Mouse (Mus musculus) liver, adult 2 months (tissue): Measurements from ENCODE around the gene Dmd. TPM values are rescaled to one million over a fixed set of nuclear protein-coding genes. Genes with fewer than 3 reads are reported as not detected.

Experiments
- DNase-seq: peaks from one replicate; pipeline ENCODE4 v3.0.0-alpha.2; 2011; ENCODE audit warnings: low read depth, low spot score; ENCODE audit errors: extremely low read depth
- H3K27ac ChIP-seq: fragments of 200-500 bp; replicated peaks from 2 replicates; pipeline ENCODE4 v1.5.1; 2012; ENCODE audit warnings: low read depth, mild to moderate bottlenecking, control low read depth, inconsistent platforms, low read length; ENCODE audit not compliant: insufficient read depth
- H3K27me3 ChIP-seq: fragments of 200-500 bp; 2 replicates; pipeline ENCODE4 v1.6.1; 2012; ENCODE audit warnings: mild to moderate bottlenecking, moderate library complexity, low read length, inconsistent platforms; ENCODE audit not compliant: control insufficient read depth, insufficient read depth
- H3K36me3 ChIP-seq: fragments of 200-500 bp; 2 replicates; pipeline ENCODE4 v1.6.1; 2012; ENCODE audit warnings: low read length, inconsistent platforms; ENCODE audit not compliant: control insufficient read depth, insufficient read depth
- H3K4me1 ChIP-seq: fragments of 200-500 bp; 2 replicates; pipeline ENCODE4 v1.6.1; 2011; ENCODE audit warnings: low read length; ENCODE audit not compliant: control insufficient read depth, insufficient read depth
- H3K4me3 ChIP-seq: fragments of 200-500 bp; 2 replicates; pipeline ENCODE4 v1.5.1; 2011; ENCODE audit warnings: low read depth, mild to moderate bottlenecking, control low read depth, low read length, moderate library complexity; ENCODE audit not compliant: insufficient read depth
- H3K79me2 ChIP-seq: fragments of 200-500 bp; 2 replicates; pipeline ENCODE4 v1.6.1; 2012; ENCODE audit warnings: inconsistent platforms, mild to moderate bottlenecking, low read length, moderate library complexity; ENCODE audit not compliant: control insufficient read depth, insufficient read depth
- H3K9ac ChIP-seq: fragments of 200-500 bp; 2 replicates; pipeline ENCODE4 v1.6.1; 2012; ENCODE audit warnings: low read depth, mild to moderate bottlenecking, control low read depth, inconsistent platforms, low read length
- CTCF ChIP-seq: fragments of 200-500 bp; IDR thresholded peaks from 2 replicates; pipeline ENCODE4 v1.5.1; 2011; ENCODE audit warnings: low read depth, low read length, control low read depth
- POLR2A ChIP-seq: fragments of 200-500 bp; IDR thresholded peaks from 2 replicates; pipeline ENCODE4 v1.6.1; 2011; ENCODE audit warnings: low read length, control low read depth; ENCODE audit not compliant: insufficient read depth; ENCODE audit errors: extremely low read depth
- WGBS: fragments of 180-500 bp; shearing (Covaris S2); methylation state at CpG from one replicate; pipeline ENCODE4 v1.1.7; 2018; 5-methylcytosine and 5-hydroxymethylcytosine counted together
- polyA plus RNA-seq: library from polyadenylated mRNA; depleted of rRNA; stranded (reverse); fragments of >200 nt; gene quantifications from 2 replicates; pipeline ENCODE4 v1.2.3, GENCODE M21; 2012
- total RNA-seq: library from RNA; depleted of rRNA; stranded (reverse); fragments of >200 nt; gene quantifications from 2 replicates; pipeline ENCODE4 v1.2.3, GENCODE M21; 2014

Dmd gene
- total and polyA plus RNA-seq, 2 experiments = 7.0 to 39.8 TPM

GRCm38 (mm10) chrX:84165872-84166271, 1217.2 kb downstream of the Dmd start:
- Histone ChIP-seq H3K27ac (no peak overlapping the region), H3K79me2 (no peaks in the 10 kb centered on the region), H3K4me3 (no peak overlapping the region), H3K4me1 (no peaks in the 10 kb centered on the region), H3K27me3 (no peaks in the 10 kb centered on the region), H3K36me3 (no peaks in the 10 kb centered on the region), H3K9ac (no peak overlapping the region)
- TF ChIP-seq POLR2A (no peak), CTCF (no peak)
- 62% methylated on average over 2 of the region's 2 CpGs for WGBS
- DNase-seq = no peak

DNA sequence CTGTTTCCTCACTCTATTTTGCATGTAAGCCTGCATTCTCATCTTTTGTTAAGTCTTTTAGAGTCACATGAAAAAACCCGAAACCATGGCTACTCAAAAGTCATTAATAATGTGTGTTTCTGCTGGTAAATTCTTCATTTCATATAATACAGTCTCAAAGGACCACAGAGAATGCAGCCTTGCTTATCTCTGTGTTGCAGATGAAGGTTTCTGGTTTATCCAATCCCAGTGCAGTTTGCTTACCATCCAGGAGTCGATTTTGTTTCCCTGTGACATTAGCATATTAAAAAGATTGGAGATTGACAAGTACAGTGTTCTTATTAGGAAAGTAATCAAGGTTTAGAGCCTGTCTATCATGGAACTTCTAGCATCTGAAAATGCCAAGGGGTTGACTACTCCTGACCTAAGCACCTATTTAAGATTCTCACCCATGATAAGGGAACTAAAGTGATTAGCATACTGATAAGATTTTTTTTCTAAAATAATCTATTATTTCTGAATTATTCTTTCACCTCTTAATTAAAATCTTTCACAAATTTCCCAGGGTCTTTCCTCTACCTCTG, 1292.7 kb downstream of the Dmd start:
- H3K9ac ChIP-seq = no peak overlapping the region
- H3K4me1 ChIP-seq = no peaks in the 10 kb centered on the region
- H3K79me2 ChIP-seq = no peaks in the 10 kb centered on the region
- no peak for TF ChIP-seq POLR2A
- no peak for TF ChIP-seq CTCF
- H3K27ac ChIP-seq = no peak overlapping the region
- H3K4me3 ChIP-seq = no peak overlapping the region
- no peaks in the 10 kb centered on the region for H3K36me3 ChIP-seq
- WGBS = 64% methylated on average over 2 of the region's 2 CpGs
- no peak for DNase-seq
- H3K27me3 ChIP-seq = no peaks in the 10 kb centered on the region

DNA sequence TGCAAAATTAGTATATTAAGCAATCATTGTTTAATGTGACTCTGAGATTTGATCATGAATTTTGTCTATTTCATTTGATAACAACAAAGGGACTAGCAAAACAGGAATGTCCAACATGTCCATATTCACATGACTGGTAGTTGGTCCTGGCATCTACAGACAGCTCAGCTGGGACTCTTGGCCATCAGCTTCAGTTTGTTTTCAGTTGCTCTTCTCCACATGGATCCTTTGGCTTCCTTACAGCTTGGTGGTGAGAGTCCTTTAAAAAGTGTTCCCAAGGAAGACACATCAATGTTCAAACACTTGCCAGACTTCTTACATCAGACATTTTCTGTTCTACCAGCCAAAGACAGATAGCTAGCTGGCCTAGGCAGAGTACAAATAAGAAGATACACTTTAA, 1381.9 kb downstream of the Dmd start:
- no peaks in the 10 kb centered on the region for H3K36me3 ChIP-seq
- no peak overlapping the region for H3K4me3 ChIP-seq
- no peak overlapping the region for H3K27ac ChIP-seq
- H3K27me3 ChIP-seq = no peaks in the 10 kb centered on the region
- no peaks in the 10 kb centered on the region for H3K4me1 ChIP-seq
- DNase-seq = no peak
- H3K9ac ChIP-seq = no peak overlapping the region
- no peaks in the 10 kb centered on the region for H3K79me2 ChIP-seq
- no peak for TF ChIP-seq CTCF
- TF ChIP-seq POLR2A = no peak

- no peaks in the 10 kb centered on the region for H3K4me1 ChIP-seq
- H3K4me3 ChIP-seq = no peak overlapping the region
- no peaks in the 10 kb centered on the region for H3K36me3 ChIP-seq
- H3K79me2 ChIP-seq = no peaks in the 10 kb centered on the region
- H3K9ac ChIP-seq = no peak overlapping the region
- H3K27me3 ChIP-seq = no peaks in the 10 kb centered on the region
- no peak for DNase-seq
- H3K27ac ChIP-seq = no peak overlapping the region
- TF ChIP-seq POLR2A (no peak), CTCF (no peak)
- WGBS = 93% methylated on average over 1 of the region's 1 CpGs
Measured at GRCm38 (mm10) chrX:84332177-84332576, 1383.5 kb downstream of the Dmd start.

DNA sequence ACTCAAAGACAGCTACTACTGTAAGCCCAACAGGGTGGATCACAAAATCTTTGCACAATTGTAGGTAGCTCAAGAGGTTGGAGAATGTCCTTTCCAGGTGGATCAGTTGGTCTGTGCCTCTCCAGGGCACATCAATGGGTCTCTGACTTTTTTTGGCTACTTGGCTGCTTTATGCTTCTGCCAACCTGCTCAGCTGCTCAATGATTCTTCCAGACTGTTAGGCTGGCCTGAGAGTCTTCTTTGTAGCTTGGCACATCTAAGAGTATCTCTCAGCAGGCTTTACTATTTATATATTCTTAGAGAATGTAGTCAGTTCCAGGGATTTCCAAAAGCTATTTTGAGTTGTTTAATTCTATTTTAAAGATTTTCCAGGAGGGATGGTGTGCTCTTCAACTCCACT, 1416.3 kb downstream of the Dmd start:
- no peak for DNase-seq
- no peaks in the 10 kb centered on the region for H3K36me3 ChIP-seq
- H3K4me3 ChIP-seq = no peak overlapping the region
- H3K79me2 ChIP-seq = no peaks in the 10 kb centered on the region
- H3K9ac ChIP-seq = no peak overlapping the region
- no peaks in the 10 kb centered on the region for H3K4me1 ChIP-seq
- TF ChIP-seq POLR2A (no peak), CTCF (no peak)
- no peaks in the 10 kb centered on the region for H3K27me3 ChIP-seq
- H3K27ac ChIP-seq = no peak overlapping the region

DNA sequence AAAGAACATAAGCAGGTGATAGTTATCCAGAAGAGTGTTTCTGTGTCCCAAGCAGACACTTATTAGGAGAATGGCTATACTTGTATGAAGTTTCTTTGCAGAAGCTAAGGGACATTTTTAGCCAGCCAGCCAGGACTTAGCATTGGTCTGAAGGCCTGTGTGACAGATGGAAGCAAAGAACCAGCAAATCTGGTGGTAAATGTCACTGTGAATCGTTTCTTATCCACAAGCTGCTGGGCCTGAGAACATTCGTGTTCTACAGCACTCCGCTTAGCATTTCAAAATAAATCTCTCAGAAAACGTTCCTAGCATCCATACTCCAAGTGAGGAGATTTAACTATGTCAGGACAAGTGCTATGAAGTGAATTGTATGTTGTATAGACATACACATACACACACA, 1486.9 kb downstream of the Dmd start:
- TF ChIP-seq CTCF (no peak), POLR2A (no peak)
- no peak for DNase-seq
- Histone ChIP-seq H3K9ac (no peak overlapping the region), H3K27me3 (no peaks in the 10 kb centered on the region), H3K4me1 (no peaks in the 10 kb centered on the region), H3K36me3 (no peaks in the 10 kb centered on the region), H3K27ac (no peak overlapping the region), H3K79me2 (no peaks in the 10 kb centered on the region), H3K4me3 (no peak overlapping the region)
- 74% methylated on average over 4 of the region's 4 CpGs for WGBS
